Mouse (Mus musculus): Measurements from ENCODE around the gene Ccdc121. TPM values are rescaled to one million over a fixed set of nuclear protein-coding genes. Genes with fewer than 3 reads are reported as not detected.

The Ccdc121 gene
- polyA plus RNA-seq, 1 experiment from 2014 or later: not detected

Other genes starting within 250 kb of the Ccdc121 start
- gene Cnih3, start 158.8 kb downstream of the Ccdc121 start, polyA plus RNA-seq (2014; fragmentation: Nextera tagmentation; extraction: Ambion mirVana): 2.1 TPM in 2 replicates
- 1.9 and 2.1 TPM in 2 replicates for gene Dnah14, start 65.1 kb upstream of the Ccdc121 start, polyA plus RNA-seq (2014; fragmentation: Nextera tagmentation; extraction: Ambion mirVana)

All from neural tube, embryonic 11.5 days (tissue).